Comparison of ENCODE assay signal across 30 mouse cellular contexts in genomic region chr3:138175551-138175950, GRCm38 (mm10). TPM values are rescaled to one million over a fixed set of nuclear protein-coding genes. Genes with fewer than 3 reads are reported as not detected.
"Had no signal": no experiment of that assay in that cellular context is flagged by ENCODE, and none has a peak within 500 bp of the region (broad histone marks: within the 10 kb centered on the region; RNA-seq: fewer than 3 reads in every experiment).

No protein-coding gene starts in this region.

- H3K4me1 ChIP-seq: limb, embryonic 10.5 days; limb, embryonic 13.5 days; liver, embryonic 12.5 days; liver, embryonic 15.5 days; megakaryocyte, embryonic 14.5 days; midbrain, embryonic 10.5 days; midbrain, embryonic 13.5 days; neural tube, embryonic 13.5 days; stomach, embryonic 15.5 days had no signal

- H3K27ac ChIP-seq: layer of hippocampus, adult 2 months; limb, embryonic 10.5 days; limb, embryonic 13.5 days; liver, embryonic 12.5 days; liver, embryonic 15.5 days; midbrain, embryonic 10.5 days; midbrain, embryonic 13.5 days; neural tube, embryonic 13.5 days had no signal

- H3K9me3 ChIP-seq: limb, embryonic 10.5 days; limb, embryonic 13.5 days; liver, embryonic 12.5 days; liver, embryonic 15.5 days; midbrain, embryonic 10.5 days; neural tube, embryonic 13.5 days; stomach, embryonic 15.5 days had no signal

- ATAC-seq: intestine, embryonic 16.5 days; liver, embryonic 12.5 days; midbrain, embryonic 13.5 days; midbrain, embryonic 16.5 days had no signal

- H3K4me2 ChIP-seq: limb, embryonic 13.5 days; liver, embryonic 12.5 days; liver, embryonic 15.5 days; midbrain, embryonic 13.5 days; neural tube, embryonic 13.5 days; stomach, embryonic 15.5 days had no signal

- H3K27me3 ChIP-seq: limb, embryonic 13.5 days; liver, embryonic 12.5 days; liver, embryonic 15.5 days; midbrain, embryonic 13.5 days; neural tube, embryonic 13.5 days; stomach, embryonic 15.5 days had no signal

- DNase-seq: kidney, adult 8-10 months; kidney, postnatal 14 days; layer of hippocampus, adult 9-11 months; liver; lung, adult 2 months; retina, postnatal 1 day; right cerebral cortex, postnatal 25 days; spleen, adult 18-20 months; thymus, adult 2 months; thymus, postnatal 14 days; thymus, postnatal 4 days had no signal

- H3K36me3 ChIP-seq: limb, embryonic 10.5 days; limb, embryonic 13.5 days; liver, embryonic 12.5 days; liver, embryonic 15.5 days; midbrain, embryonic 10.5 days; midbrain, embryonic 13.5 days; neural tube, embryonic 13.5 days; stomach, embryonic 15.5 days had no signal

- H3K9ac ChIP-seq: limb, embryonic 13.5 days; liver, embryonic 12.5 days; liver, embryonic 15.5 days; midbrain, embryonic 13.5 days; neural tube, embryonic 13.5 days; stomach, embryonic 15.5 days had no signal

- H3K4me3 ChIP-seq: layer of hippocampus, adult 2 months; limb, embryonic 10.5 days; limb, embryonic 13.5 days; liver, embryonic 12.5 days; liver, embryonic 15.5 days; megakaryocyte, embryonic 14.5 days; midbrain, embryonic 10.5 days; midbrain, embryonic 13.5 days; myocyte; neural tube, embryonic 13.5 days; stomach, embryonic 15.5 days had no signal

RNA-seq across cellular contexts. Expression of gene 4930579F01Rik, which starts 18.1 kb away (rescaled TPM):
- total RNA-seq: layer of hippocampus, adult 2 months; layer of hippocampus, postnatal 25 days; left cerebral cortex, adult 18-20 months; left cerebral cortex, postnatal 25 days; monocyte, adult 5-6 weeks; neutrophil, adult 5-6 weeks had no signal
- polyA plus RNA-seq: large intestine, adult 2 months; limb, embryonic 10.5 days; liver, embryonic 12.5 days; liver, embryonic 15.5 days; lung, adult 2 months; midbrain, embryonic 10.5 days; midbrain, embryonic 13.5 days; midbrain, embryonic 16.5 days; myocyte; neural tube, embryonic 13.5 days; thymus, adult 2 months had no signal

RNA-seq across cellular contexts. Expression of gene Adh7, which starts 42.0 kb away (rescaled TPM):
- total RNA-seq: left cerebral cortex, adult 18-20 months; left cerebral cortex, postnatal 25 days; monocyte, adult 5-6 weeks; neutrophil, adult 5-6 weeks had no signal
- polyA plus RNA-seq: large intestine, adult 2 months had no signal
